Mouse (Mus musculus) bone marrow, adult 2 months (tissue): ENCODE results near the gene Amigo3. TPM values are rescaled to one million over a fixed set of nuclear protein-coding genes. Genes with fewer than 3 reads are reported as not detected.
A peak's percentile ranks its signal among the peaks of the same experiment; 100 is the strongest.
"Not testable (repeated sequence)": the region's sequence is repeated elsewhere in the genome, so short reads cannot be mapped to it uniquely, and the experiment has no call there.

Experiments used
- H3K27ac ChIP-seq: fragments of 200-500 bp; 2 replicates; pipeline ENCODE4 v1.5.1; 2012; ENCODE audit warnings: low read depth, mild to moderate bottlenecking, control low read depth, inconsistent platforms, low read length; ENCODE audit not compliant: control insufficient read depth, poor library complexity, insufficient read depth
- H3K4me1 ChIP-seq: fragments of 200-500 bp; 2 replicates; pipeline ENCODE4 v1.6.1; 2011; ENCODE audit warnings: low read length; ENCODE audit not compliant: control insufficient read depth, insufficient read depth
- H3K4me3 ChIP-seq: fragments of 200-500 bp; replicated peaks from 2 replicates; pipeline ENCODE3; 2011; ENCODE audit warnings: mild to moderate bottlenecking, low read depth, low read length, control low read depth; ENCODE audit not compliant: control insufficient read depth
- CTCF ChIP-seq: fragments of 200-500 bp; IDR thresholded peaks from 2 replicates; pipeline ENCODE4 v1.5.1; 2011; ENCODE audit warnings: low read length, control low read depth; ENCODE audit not compliant: control insufficient read depth, insufficient read depth
- POLR2A ChIP-seq: fragments of 200-500 bp; IDR thresholded peaks from 2 replicates; pipeline ENCODE4 v1.6.1; 2011; ENCODE audit warnings: low read depth, mild to moderate bottlenecking, control low read depth, low read length, borderline replicate concordance; ENCODE audit not compliant: control insufficient read depth
- WGBS: fragments of 180-500 bp; shearing (Covaris S2); methylation state at CpG from one replicate; pipeline ENCODE4 v1.1.7; 2018; 5-methylcytosine and 5-hydroxymethylcytosine counted together
- polyA plus RNA-seq: library from polyadenylated mRNA; stranded (reverse); fragments of >200 nt; gene quantifications from 2 replicates; pipeline ENCODE4 v1.2.4, GENCODE M21; 2011; ENCODE audit warnings: low replicate concordance; ENCODE audit not compliant: missing spikeins, insufficient read depth, insufficient read length

Gene Amigo3
- polyA plus RNA-seq, result 1.0 and 1.6 TPM in 2 replicates

GRCm38 (mm10) chr9:108052885-108053664 is at the start of gene Amigo3:
Amigo3 (plus strand) TSS chr9:108053159.
- TF ChIP-seq CTCF (peak; percentile 92), POLR2A (peak; percentile 20; the same call in 1 of the 2 replicates)
- peak within 1 kb of the TSS; percentile 27 for H3K4me3 ChIP-seq
- H3K27ac ChIP-seq, result no peak within 1 kb of the TSS
- 50% methylated on average over 20 of the region's 20 CpGs for WGBS
- peaks cover 4% of the 10 kb centered on the region for H3K4me1 ChIP-seq

- WGBS, result 7% methylated on average over 8 of the region's 8 CpGs
- Histone ChIP-seq H3K4me1 (no peaks in the 10 kb centered on the region; the same call in 1 of the 2 replicates), H3K4me3 (peak overlapping the region; percentile 94), H3K27ac (peak overlapping the region; percentile 31)
- TF ChIP-seq POLR2A (no peak), CTCF (no peak)
Observed at GRCm38 (mm10) chr9:108003531-108003890, 49.4 kb upstream of the Amigo3 start.

- H3K27ac ChIP-seq, result no peak overlapping the region
- TF ChIP-seq CTCF (no peak), POLR2A (no peak)
- no peak overlapping the region for H3K4me3 ChIP-seq
- WGBS, result 83% methylated on average over 5 of the region's 5 CpGs
- H3K4me1 ChIP-seq, result no peaks in the 10 kb centered on the region; the same call in 1 of the 2 replicates
Observed at GRCm38 (mm10) chr9:108008041-108008440, 44.9 kb upstream of the Amigo3 start.

- Histone ChIP-seq H3K27ac (no peak overlapping the region), H3K4me3 (no peak overlapping the region), H3K4me1 (no peaks in the 10 kb centered on the region)
- TF ChIP-seq CTCF, result no peak
Observed at GRCm38 (mm10) chr9:108010385-108010784, 42.6 kb upstream of the Amigo3 start.

- 98% methylated on average over 2 of the region's 2 CpGs for WGBS
- not testable (repeated sequence) for H3K4me1 ChIP-seq, H3K27ac ChIP-seq, H3K4me3 ChIP-seq
Observed at GRCm38 (mm10) chr9:108013577-108013976, 39.4 kb upstream of the Amigo3 start.

GRCm38 (mm10) chr9:108017127-108017526 is 35.8 kb upstream of the Amigo3 start:
- Histone ChIP-seq H3K4me1 (no peaks in the 10 kb centered on the region), H3K27ac (no peak overlapping the region), H3K4me3 (no peak overlapping the region)
- no peak for TF ChIP-seq POLR2A
- TF ChIP-seq CTCF, result no peak
- 94% methylated on average over 3 of the region's 3 CpGs for WGBS

GRCm38 (mm10) chr9:108020741-108021140 is 32.2 kb upstream of the Amigo3 start:
- Histone ChIP-seq H3K4me3 (no peak overlapping the region), H3K27ac (no peak overlapping the region), H3K4me1 (no peaks in the 10 kb centered on the region)
- TF ChIP-seq CTCF (no peak), POLR2A (no peak)
- WGBS, result 91% methylated on average over 1 of the region's 1 CpGs

GRCm38 (mm10) chr9:108023216-108023615 is 29.7 kb upstream of the Amigo3 start:
- no peaks in the 10 kb centered on the region for H3K4me1 ChIP-seq
- H3K27ac ChIP-seq, result no peak overlapping the region
- no peak for TF ChIP-seq POLR2A
- TF ChIP-seq CTCF, result no peak
- whole genome bisulfite sequencing, result 81% methylated on average over 3 of the region's 3 CpGs
- H3K4me3 ChIP-seq, result no peak overlapping the region

- no peaks in the 10 kb centered on the region for H3K4me1 ChIP-seq
- no peak overlapping the region for H3K4me3 ChIP-seq
- whole genome bisulfite sequencing, result 79% methylated on average over 3 of the region's 3 CpGs
- no peak overlapping the region for H3K27ac ChIP-seq
- no peak for TF ChIP-seq CTCF
- TF ChIP-seq POLR2A, result no peak
Observed at GRCm38 (mm10) chr9:108026584-108026983, 26.4 kb upstream of the Amigo3 start.
